Mouse (Mus musculus) embryonic facial prominence, embryonic 12.5 days (tissue): ENCODE data around the gene Ptpro. TPM values are rescaled to one million over a fixed set of nuclear protein-coding genes. Genes with fewer than 3 reads are reported as not detected.
A peak's percentile ranks its signal among the peaks of the same experiment; 100 is the strongest.

ENCODE experiments used
- ATAC-seq: fragments of 200-750 bp; cut with Nextera tagmentation; 2 replicates; pipeline ENCODE4 v1.8.0; 2017; ENCODE audit not compliant: insufficient number of reproducible peaks, insufficient read depth, low FRiP score, low TSS enrichment
- H3K27ac ChIP-seq: fragments of 300-500 bp; sonication (generic); 2 replicates; pipeline ENCODE4 v1.5.1; 2016; ENCODE audit warnings: mild to moderate bottlenecking
- H3K27me3 ChIP-seq: fragments of 300-500 bp; sonication (generic); 2 replicates; pipeline ENCODE4 v1.6.1; 2016; ENCODE audit warnings: mild to moderate bottlenecking, moderate library complexity
- H3K36me3 ChIP-seq: fragments of 300-500 bp; sonication (generic); 2 replicates; pipeline ENCODE4 v1.6.1; 2016; ENCODE audit warnings: mild to moderate bottlenecking
- H3K4me1 ChIP-seq: fragments of 300-500 bp; sonication (generic); 2 replicates; pipeline ENCODE4 v1.6.1; 2016
- H3K4me2 ChIP-seq: fragments of 300-500 bp; sonication (generic); replicated peaks from 2 replicates; pipeline ENCODE4 v1.6.1; 2016; ENCODE audit warnings: mild to moderate bottlenecking, moderate library complexity
- H3K4me3 ChIP-seq: fragments of 300-500 bp; sonication (generic); 2 replicates; pipeline ENCODE4 v1.5.1; 2016; ENCODE audit warnings: mild to moderate bottlenecking
- H3K9ac ChIP-seq: fragments of 300-500 bp; sonication (generic); 2 replicates; pipeline ENCODE4 v1.6.1; 2016; ENCODE audit warnings: mild to moderate bottlenecking, moderate library complexity
- H3K9me3 ChIP-seq: fragments of 300-500 bp; sonication (generic); 2 replicates; pipeline ENCODE4 v1.6.1; 2016; ENCODE audit warnings: mild to moderate bottlenecking, moderate library complexity
- WGBS: fragments of 180-500 bp; shearing (Covaris S2); methylation state at CpG from one replicate; pipeline ENCODE4 v1.1.7; 2016; 5-methylcytosine and 5-hydroxymethylcytosine counted together
- polyA plus RNA-seq: library from polyadenylated mRNA; unstranded; fragments of >200 nt; fragmentation: Nextera tagmentation; extraction: Ambion mirVana; gene quantifications from 2 replicates; pipeline ENCODE4 v1.2.1, GENCODE M21; 2016

Ptpro gene
- polyA plus RNA-seq, 1 experiment from 2014 or later: 3.7 TPM

DNA sequence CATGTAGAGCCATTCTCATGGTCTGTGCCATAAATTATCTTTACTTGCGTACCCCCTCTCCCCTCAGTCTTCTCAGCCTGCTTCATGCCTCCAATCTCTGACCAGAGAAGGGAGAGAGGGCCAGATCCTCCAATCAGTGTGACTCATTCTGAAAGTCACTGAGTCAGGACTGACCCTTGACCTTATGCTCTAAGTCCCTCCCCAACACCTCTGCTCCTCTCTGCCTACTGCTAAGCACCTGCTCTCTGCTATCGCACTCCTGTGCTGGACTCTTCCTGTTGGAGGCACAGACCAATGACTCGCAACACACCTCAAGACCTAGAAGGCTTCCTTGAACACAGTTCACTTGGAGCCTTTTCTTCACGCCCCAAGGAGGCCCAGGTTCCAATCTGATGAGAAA, 240.5 kb downstream of the Ptpro start:
- Histone ChIP-seq H3K4me2 (no peak overlapping the region), H3K27ac (no peak overlapping the region), H3K4me3 (no peak overlapping the region), H3K9ac (no peak overlapping the region), H3K4me1 (no peaks in the 10 kb centered on the region), H3K36me3 (no peaks in the 10 kb centered on the region), H3K27me3 (no peaks in the 10 kb centered on the region), H3K9me3 (no peaks in the 10 kb centered on the region)
- no peak for ATAC-seq
- WGBS: 93% methylated on average over 4 of the region's 4 CpGs

DNA sequence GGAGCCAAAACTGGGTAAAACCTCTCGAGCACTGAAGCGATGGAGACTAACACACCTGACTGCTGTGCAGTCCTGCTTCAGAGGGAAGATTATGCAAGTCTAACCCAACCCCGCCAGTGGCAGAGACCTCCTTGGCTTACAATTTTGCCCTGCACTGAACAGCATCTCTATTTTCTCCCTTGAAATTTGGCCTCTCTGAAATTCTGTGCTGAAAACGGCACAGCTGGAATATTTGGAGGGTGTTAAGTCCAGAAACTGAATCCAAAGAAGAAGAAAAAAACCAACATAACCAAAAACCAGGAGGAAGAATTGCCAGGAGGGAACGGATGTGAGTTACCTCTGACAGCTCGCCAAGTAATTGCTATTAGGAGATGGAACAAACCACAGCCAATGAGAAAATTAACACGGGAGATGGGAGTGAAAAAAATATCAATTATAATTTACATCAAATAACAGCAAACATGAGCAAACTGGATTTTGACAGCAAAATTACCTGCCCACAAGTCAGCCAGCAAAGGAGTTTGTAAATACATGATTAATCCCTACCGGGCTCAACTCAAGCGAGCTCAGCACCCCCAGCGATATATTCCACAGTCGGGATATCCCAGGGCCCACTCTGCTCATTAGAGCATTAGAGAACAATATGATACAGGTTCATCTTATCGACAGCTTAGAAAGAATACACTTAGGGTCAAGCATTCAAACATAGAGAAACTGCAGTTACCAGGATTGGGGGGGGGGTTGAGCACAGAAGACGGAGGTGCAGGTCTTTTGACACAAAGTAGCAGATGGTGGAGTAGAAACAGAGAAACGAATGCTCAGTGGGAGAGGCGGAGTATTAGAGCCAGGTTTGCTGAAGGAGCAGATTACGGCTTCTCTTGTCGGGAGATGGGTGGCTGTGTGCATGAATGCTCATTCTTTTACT, 241.4 kb downstream of the Ptpro start:
- Histone ChIP-seq H3K36me3 (no peaks in the 10 kb centered on the region), H3K4me1 (no peaks in the 10 kb centered on the region), H3K9me3 (no peaks in the 10 kb centered on the region), H3K4me3 (no peak overlapping the region), H3K4me2 (no peak overlapping the region), H3K27ac (no peak overlapping the region), H3K9ac (no peak overlapping the region), H3K27me3 (no peaks in the 10 kb centered on the region)
- no peak for ATAC-seq
- 81% methylated on average over 17 of the region's 17 CpGs for WGBS

DNA sequence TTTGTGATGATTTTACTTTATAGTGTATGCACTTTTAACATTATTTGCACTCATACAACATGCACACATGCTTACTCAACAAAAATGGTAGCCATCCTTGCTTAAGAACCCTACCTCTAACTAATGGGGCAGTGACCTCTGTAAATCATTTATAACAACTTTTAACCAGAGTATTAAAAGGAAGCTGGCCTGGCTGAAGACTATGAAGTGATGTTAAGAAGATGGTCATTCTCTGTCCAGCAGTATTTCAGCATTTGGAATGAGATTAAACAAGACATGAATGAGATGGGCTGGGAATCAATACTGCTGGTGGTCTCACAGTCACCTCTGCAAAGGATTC, 242.0 kb downstream of the Ptpro start:
- Histone ChIP-seq H3K27ac (no peak overlapping the region), H3K4me3 (no peak overlapping the region)
- no peak for ATAC-seq

DNA sequence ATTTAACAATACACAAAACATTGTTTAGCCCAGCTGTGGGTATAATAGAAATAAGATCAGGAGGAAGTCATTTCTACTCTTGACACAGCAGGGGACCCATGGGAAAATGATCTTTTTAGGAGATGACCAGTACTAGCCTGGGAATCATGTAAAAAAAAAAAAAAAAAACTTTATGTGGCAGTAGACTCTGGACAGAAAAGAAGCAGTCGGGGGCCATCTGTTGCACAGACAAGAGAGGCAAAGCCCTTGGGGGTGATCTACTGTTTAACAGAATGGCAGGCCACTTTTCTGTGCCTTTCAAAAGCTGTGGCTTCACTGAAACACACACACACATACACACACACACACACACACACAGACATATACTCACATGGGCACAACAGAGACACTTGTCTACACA, 242.7 kb downstream of the Ptpro start:
- H3K27ac ChIP-seq: no peak overlapping the region
- H3K27me3 ChIP-seq: no peaks in the 10 kb centered on the region
- ATAC-seq: no peak
- H3K4me3 ChIP-seq: no peak overlapping the region
- no peak overlapping the region for H3K9ac ChIP-seq
- 70% methylated on average over 1 of the region's 1 CpGs for WGBS
- H3K36me3 ChIP-seq: no peaks in the 10 kb centered on the region
- no peaks in the 10 kb centered on the region for H3K9me3 ChIP-seq
- H3K4me2 ChIP-seq: no peak overlapping the region
- no peaks in the 10 kb centered on the region for H3K4me1 ChIP-seq

More for the DNA sequence above, 242.0 kb downstream of the Ptpro start:
- H3K4me2 ChIP-seq: no peak overlapping the region
- no peaks in the 10 kb centered on the region for H3K36me3 ChIP-seq
- H3K27me3 ChIP-seq: no peaks in the 10 kb centered on the region
- H3K4me1 ChIP-seq: no peaks in the 10 kb centered on the region
- no peaks in the 10 kb centered on the region for H3K9me3 ChIP-seq
- H3K9ac ChIP-seq: no peak overlapping the region

DNA sequence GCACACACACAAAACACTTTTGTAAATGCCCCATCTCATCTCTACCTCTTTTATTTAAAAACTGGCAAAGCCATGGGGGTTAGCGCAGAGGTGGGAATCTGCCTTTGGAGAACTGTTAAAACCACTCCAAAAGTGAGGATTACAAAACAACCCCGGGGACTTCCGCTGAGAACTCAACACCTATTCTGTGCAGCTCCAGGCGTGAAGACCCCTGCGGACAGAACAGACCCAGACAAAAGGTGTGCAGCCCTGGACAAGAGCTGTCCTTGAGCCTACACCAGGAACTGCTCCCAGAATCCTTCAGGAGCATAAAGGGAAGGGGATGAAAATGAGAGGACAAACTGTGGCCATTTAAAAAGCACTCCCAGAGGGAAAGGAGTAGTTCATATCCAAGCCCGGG, 243.1 kb downstream of the Ptpro start:
- no peak for ATAC-seq
- no peaks in the 10 kb centered on the region for H3K27me3 ChIP-seq
- H3K9ac ChIP-seq: no peak overlapping the region
- no peaks in the 10 kb centered on the region for H3K9me3 ChIP-seq
- H3K36me3 ChIP-seq: no peaks in the 10 kb centered on the region
- no peak overlapping the region for H3K4me2 ChIP-seq
- no peak overlapping the region for H3K27ac ChIP-seq
- H3K4me1 ChIP-seq: no peaks in the 10 kb centered on the region
- no peak overlapping the region for H3K4me3 ChIP-seq
- 81% methylated on average over 6 of the region's 6 CpGs for WGBS

DNA sequence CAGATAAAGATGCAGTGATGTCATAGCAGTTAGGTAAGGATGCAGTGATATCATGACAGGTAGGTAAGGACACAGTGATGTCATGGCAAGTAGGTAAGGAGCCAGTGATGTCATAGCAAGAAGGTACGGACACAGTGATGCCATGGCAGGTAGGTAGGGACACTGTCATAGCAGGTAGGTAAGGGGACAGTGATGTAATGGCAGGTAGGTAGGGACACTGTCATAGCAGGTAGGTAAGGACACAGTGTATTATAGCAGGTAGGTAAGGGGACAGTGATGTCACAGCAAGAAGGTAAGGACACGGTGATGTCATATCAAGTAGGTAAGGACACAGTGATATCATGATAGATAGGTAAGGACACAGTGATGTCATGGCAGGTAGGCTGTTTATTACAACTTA, 244.4 kb downstream of the Ptpro start:
- no peaks in the 10 kb centered on the region for H3K27me3 ChIP-seq
- no peak overlapping the region for H3K4me2 ChIP-seq
- no peaks in the 10 kb centered on the region for H3K36me3 ChIP-seq
- no peaks in the 10 kb centered on the region for H3K4me1 ChIP-seq
- H3K4me3 ChIP-seq: no peak overlapping the region
- no peaks in the 10 kb centered on the region for H3K9me3 ChIP-seq
- 0 out of 2 replicates have a peak, but pooled peaks have one; percentile 22 for ATAC-seq
- no peak overlapping the region for H3K27ac ChIP-seq
- 93% methylated on average over 2 of the region's 2 CpGs for WGBS
- no peak overlapping the region for H3K9ac ChIP-seq

DNA sequence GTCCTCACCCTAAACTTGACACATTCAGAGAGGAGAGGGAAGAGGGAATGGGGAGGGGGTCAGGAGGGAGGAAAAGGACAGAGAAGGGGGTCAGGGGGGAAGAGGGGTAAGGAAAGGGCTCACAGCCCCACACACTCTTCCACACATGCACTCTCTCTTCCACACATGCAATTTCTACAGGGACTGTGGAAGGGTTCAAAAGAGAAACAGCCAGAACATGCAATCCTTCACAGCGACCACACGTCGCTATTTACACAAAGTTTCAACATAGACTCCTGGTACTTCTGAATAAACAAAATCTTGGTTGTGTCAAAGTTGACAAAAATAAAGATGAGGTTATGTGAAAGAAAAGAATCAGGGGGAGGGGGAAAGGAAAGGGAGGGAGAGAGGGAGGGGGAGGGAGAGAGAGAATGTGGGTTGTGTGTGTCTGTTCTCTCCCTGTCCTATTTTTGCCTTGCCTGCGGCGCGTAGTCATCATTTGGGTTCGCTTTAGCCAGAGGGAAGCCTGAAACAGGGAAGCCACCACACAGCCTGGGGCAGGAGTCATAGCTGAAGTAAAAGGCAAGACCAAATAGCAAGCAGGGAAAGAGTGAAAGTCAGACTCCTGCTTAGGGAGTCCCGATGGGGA, 245.2 kb downstream of the Ptpro start:
- no peak overlapping the region for H3K4me3 ChIP-seq
- no peak overlapping the region for H3K27ac ChIP-seq
- H3K9ac ChIP-seq: no peak overlapping the region
- H3K4me1 ChIP-seq: no peaks in the 10 kb centered on the region
- H3K27me3 ChIP-seq: no peaks in the 10 kb centered on the region
- no peaks in the 10 kb centered on the region for H3K36me3 ChIP-seq
- no peak overlapping the region for H3K4me2 ChIP-seq
- ATAC-seq: no peak
- WGBS: 76% methylated on average over 8 of the region's 8 CpGs
- H3K9me3 ChIP-seq: no peaks in the 10 kb centered on the region

DNA sequence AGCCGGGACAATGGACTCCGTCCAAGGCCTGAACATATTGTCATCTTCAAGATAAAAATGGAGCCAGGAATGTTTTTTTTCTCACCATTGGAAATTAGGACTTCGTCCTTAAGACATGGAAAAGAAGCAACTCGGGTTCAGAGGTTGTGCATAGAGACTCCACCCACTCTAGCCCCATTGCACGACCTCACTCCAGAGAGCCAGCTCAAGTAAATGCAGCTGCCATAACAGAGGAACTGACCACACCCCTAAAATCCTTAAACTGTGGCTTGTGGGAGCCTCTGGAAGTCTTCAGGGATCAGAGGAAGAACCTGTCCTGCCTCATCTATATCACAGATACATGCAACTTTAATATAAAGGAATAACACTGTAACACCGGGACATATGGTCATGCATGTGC, 246.7 kb downstream of the Ptpro start:
- H3K4me3 ChIP-seq: no peak overlapping the region
- H3K36me3 ChIP-seq: no peaks in the 10 kb centered on the region
- whole genome bisulfite sequencing: 73% methylated on average over 6 of the region's 6 CpGs
- no peak for ATAC-seq
- no peaks in the 10 kb centered on the region for H3K9me3 ChIP-seq
- H3K4me1 ChIP-seq: no peaks in the 10 kb centered on the region
- H3K4me2 ChIP-seq: no peak overlapping the region
- H3K27me3 ChIP-seq: no peaks in the 10 kb centered on the region
- no peak overlapping the region for H3K9ac ChIP-seq
- H3K27ac ChIP-seq: no peak overlapping the region

DNA sequence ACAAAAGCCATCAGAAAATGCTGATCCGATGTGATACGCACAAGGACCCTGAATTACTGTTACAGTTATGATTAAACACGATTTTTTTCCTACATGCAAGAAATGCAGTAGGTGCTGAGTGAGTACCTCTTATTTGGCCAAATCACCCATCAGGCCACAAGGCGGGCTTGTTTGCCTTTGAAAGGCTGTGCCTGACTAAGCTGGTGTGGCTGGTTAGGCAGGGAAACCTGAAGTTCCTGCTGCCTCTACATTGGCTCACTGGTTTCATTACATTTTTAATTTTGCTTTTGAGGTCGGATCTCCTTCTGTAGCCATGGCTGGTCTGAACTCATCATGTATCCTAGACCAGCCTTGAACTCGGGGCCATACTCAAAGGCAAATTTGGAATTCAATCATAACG, 250.9 kb downstream of the Ptpro start:
- H3K27ac ChIP-seq: no peak overlapping the region
- no peaks in the 10 kb centered on the region for H3K4me1 ChIP-seq
- H3K27me3 ChIP-seq: no peaks in the 10 kb centered on the region
- H3K4me2 ChIP-seq: no peak overlapping the region
- H3K36me3 ChIP-seq: 0 out of 2 replicates have a peak, but pooled peaks cover 9% of the 10 kb centered on the region
- no peaks in the 10 kb centered on the region for H3K9me3 ChIP-seq
- no peak overlapping the region for H3K4me3 ChIP-seq
- H3K9ac ChIP-seq: no peak overlapping the region
- no peak for ATAC-seq
- 88% methylated on average over 7 of the region's 7 CpGs for WGBS

DNA sequence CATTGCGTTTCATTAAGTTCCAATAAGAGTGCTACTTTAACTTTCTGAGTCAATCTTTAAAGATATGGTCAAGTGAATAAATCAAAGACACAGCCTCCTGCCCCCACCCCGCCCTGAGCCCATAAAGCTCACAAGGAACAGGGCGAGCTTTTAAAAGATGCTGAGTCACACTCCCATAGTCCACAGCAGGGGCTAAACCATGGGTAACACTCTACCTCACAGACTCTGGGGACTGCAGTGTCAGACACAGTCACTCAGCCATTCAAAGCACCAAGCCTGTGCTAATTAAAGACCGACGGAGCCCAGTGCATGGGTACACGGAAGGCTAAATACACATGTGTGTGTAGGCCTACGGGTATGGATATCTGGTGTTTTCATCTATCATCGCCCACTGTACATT, 251.3 kb downstream of the Ptpro start:
- Histone ChIP-seq H3K27ac (no peak overlapping the region), H3K4me2 (no peak overlapping the region), H3K27me3 (no peaks in the 10 kb centered on the region), H3K4me3 (no peak overlapping the region), H3K4me1 (no peaks in the 10 kb centered on the region), H3K36me3 (0 out of 2 replicates have a peak, but pooled peaks cover 9% of the 10 kb centered on the region), H3K9ac (no peak overlapping the region), H3K9me3 (no peaks in the 10 kb centered on the region)
- WGBS: 88% methylated on average over 8 of the region's 8 CpGs
- ATAC-seq: no peak

DNA sequence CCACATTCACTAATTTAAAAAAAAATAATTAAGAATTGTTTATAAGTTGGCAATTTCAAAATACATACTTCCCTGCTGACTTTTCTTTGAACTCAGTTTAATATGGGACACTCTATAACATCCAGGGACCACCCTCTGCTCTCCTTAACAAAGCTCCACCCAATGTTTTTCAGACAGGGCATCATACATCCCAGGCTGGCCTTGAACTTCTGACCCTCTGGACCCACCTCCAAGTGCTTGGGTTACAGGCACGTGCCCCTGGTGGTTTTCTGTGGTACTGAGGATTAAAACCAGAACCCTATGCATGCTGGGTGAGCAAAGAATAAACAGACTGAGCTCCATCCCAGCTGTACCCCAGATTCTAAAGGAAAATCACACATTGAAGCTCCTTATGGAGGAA, 251.9 kb downstream of the Ptpro start:
- H3K36me3 ChIP-seq: 0 out of 2 replicates have a peak, but pooled peaks cover 9% of the 10 kb centered on the region
- no peak overlapping the region for H3K27ac ChIP-seq
- H3K4me2 ChIP-seq: no peak overlapping the region
- H3K9ac ChIP-seq: no peak overlapping the region
- 0 out of 2 replicates have a peak, but pooled peaks have one; percentile 52 for ATAC-seq
- no peaks in the 10 kb centered on the region for H3K9me3 ChIP-seq
- no peaks in the 10 kb centered on the region for H3K27me3 ChIP-seq
- H3K4me1 ChIP-seq: no peaks in the 10 kb centered on the region
- 38% methylated on average over 1 of the region's 1 CpGs for WGBS
- no peak overlapping the region for H3K4me3 ChIP-seq

DNA sequence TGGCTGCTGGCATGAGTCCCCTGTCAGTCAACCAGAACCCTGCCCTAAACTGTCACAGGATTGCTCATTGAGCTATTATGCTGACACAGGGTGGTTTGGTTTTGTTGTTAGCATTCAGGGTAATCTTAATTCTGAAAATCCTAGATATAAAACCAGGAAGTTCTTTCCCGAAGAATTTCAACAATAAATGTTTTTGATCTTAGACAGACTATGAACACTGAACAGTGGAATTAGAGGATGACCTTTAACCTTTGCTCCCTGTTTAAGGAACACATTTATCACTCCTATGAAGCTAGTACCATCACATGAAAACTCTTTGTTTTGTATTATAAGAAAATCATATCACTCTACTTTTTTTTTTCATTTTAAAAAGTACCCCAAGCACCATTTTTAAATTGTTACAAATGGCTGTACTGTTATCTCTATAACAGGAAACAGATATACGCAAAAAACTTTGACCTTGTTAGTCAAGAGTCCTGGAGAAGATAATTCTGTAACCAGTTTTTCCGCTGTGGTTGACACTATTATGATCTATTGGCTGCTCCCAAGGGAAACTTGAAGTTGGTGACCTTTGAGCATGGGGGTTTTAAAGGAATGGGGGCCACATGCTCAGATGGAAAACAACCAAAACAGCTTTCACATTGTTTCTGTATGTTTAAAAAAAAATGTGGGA, 253.6 kb downstream of the Ptpro start:
- Histone ChIP-seq H3K4me2 (no peak overlapping the region), H3K36me3 (0 out of 2 replicates have a peak, but pooled peaks cover 9% of the 10 kb centered on the region), H3K9me3 (no peaks in the 10 kb centered on the region), H3K9ac (no peak overlapping the region), H3K27ac (no peak overlapping the region), H3K27me3 (no peaks in the 10 kb centered on the region), H3K4me1 (no peaks in the 10 kb centered on the region), H3K4me3 (no peak overlapping the region)
- no peak for ATAC-seq
- WGBS: 81% methylated on average over 3 of the region's 3 CpGs
